Mouse (Mus musculus) heart, embryonic 16.5 days (tissue): ENCODE data around the gene Tmem200b. TPM values are rescaled to one million over a fixed set of nuclear protein-coding genes. Genes with fewer than 3 reads are reported as not detected.

Source experiments
- ATAC-seq: fragments of 200-750 bp; cut with Nextera tagmentation; replicated peaks from 2 replicates; pipeline ENCODE4 v1.8.0; 2017; ENCODE audit warnings: moderate number of reproducible peaks; ENCODE audit not compliant: insufficient read depth, low FRiP score; ENCODE audit errors: extremely low read depth
- H3K27ac ChIP-seq: fragments of 300-500 bp; sonication (generic); 2 replicates; pipeline ENCODE4 v1.5.1; 2014; ENCODE audit warnings: mild to moderate bottlenecking, low read length, control low read depth, moderate library complexity
- H3K27me3 ChIP-seq: fragments of 300-500 bp; sonication (generic); 2 replicates; pipeline ENCODE4 v1.6.1; 2014; ENCODE audit warnings: low read length, mixed read lengths; ENCODE audit not compliant: control insufficient read depth, insufficient read depth
- H3K36me3 ChIP-seq: fragments of 300-500 bp; sonication (generic); 2 replicates; pipeline ENCODE4 v1.6.1; 2014; ENCODE audit not compliant: control insufficient read depth, insufficient read depth
- H3K4me1 ChIP-seq: fragments of 300-500 bp; sonication (generic); 2 replicates; pipeline ENCODE4 v1.6.1; 2014; ENCODE audit warnings: low read length, mixed read lengths; ENCODE audit not compliant: control insufficient read depth, insufficient read depth
- H3K4me2 ChIP-seq: fragments of 300-500 bp; sonication (generic); 2 replicates; pipeline ENCODE4 v1.6.1; 2014; ENCODE audit warnings: low read depth, mild to moderate bottlenecking, control low read depth, low read length
- H3K4me3 ChIP-seq: fragments of 300-500 bp; sonication (generic); 2 replicates; pipeline ENCODE4 v1.5.1; 2014; ENCODE audit warnings: mild to moderate bottlenecking, control low read depth, low read length
- H3K9ac ChIP-seq: fragments of 300-500 bp; sonication (generic); 2 replicates; pipeline ENCODE4 v1.6.1; 2014; ENCODE audit warnings: low read length, control low read depth
- H3K9me3 ChIP-seq: fragments of 300-500 bp; sonication (generic); replicated peaks from 2 replicates; pipeline ENCODE4 v1.6.1; 2016; ENCODE audit warnings: low read length; ENCODE audit not compliant: control insufficient read depth
- WGBS: fragments of 180-500 bp; shearing (Covaris S2); extraction: QIAGEN DNeasy Blood & Tissue Kit; methylation state at CpG from one replicate; pipeline ENCODE4 v1.1.7; 2014; 5-methylcytosine and 5-hydroxymethylcytosine counted together
- polyA plus RNA-seq: library from polyadenylated mRNA; unstranded; fragments of >200 nt; fragmentation: Nextera tagmentation; extraction: Ambion mirVana; gene quantifications from 2 replicates; pipeline ENCODE4 v1.2.1, GENCODE M21; 2015

Tmem200b gene
- polyA plus RNA-seq, 1 experiment from 2014 or later = 0.30 TPM

DNA sequence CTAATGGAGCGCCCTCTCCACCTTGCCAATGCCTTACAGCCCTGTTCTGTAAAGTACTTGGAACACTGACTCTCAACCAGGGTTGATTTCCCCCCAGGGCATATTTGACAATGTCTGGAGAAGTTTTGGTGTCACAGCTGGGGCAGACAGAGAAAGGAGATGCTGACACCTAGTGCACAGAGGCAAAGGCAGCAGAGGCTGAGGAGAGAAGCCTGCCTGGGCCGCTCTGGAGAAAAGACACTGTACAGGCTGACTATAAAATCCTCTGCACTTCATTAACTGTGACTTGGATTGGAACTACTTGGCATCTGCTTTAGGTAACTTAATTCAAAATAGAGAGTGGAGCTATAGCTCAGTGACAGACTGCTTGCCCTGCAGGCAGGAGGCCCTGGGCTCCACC, 47.3 kb downstream of the Tmem200b start:
- Histone ChIP-seq H3K27me3 (no peaks in the 10 kb centered on the region), H3K9ac (no peak overlapping the region), H3K4me2 (no peak overlapping the region), H3K9me3 (no peaks in the 10 kb centered on the region), H3K36me3 (peaks cover 21% of the 10 kb centered on the region), H3K4me3 (no peak overlapping the region), H3K4me1 (peaks cover 4% of the 10 kb centered on the region), H3K27ac (no peak overlapping the region)
- WGBS = 86% methylated on average over 2 of the region's 2 CpGs
- ATAC-seq = no peak

DNA sequence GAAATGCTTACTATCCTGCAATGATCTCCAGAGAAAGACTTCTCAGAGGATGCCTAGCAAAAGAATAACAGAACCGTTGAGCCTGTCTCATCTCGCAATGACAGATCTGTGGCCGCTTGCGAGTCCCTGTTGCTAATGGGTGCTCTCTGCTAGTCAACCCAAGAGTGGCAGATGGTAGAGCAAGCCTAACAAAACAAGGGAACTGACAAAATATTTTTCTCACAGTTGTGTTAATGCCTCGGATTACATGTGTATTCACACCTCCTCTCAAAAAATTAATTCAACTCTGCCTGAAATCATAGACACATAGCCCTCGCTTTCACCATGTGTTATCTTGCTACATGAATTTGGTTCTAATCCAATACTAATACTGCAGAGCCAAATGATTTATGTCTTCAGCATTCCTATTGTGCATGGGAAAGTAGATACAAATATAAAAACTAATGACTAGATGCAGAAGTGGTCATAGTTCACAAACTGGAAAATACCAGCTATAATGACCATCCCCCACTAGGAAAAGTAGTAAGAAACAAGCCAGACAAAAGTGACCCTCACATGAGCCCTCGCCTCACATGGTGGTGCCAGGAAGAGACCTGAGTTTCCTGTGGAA, 48.8 kb downstream of the Tmem200b start:
- ATAC-seq = no peak
- Histone ChIP-seq H3K4me3 (no peak overlapping the region), H3K9me3 (no peaks in the 10 kb centered on the region), H3K9ac (no peak overlapping the region), H3K4me1 (peaks cover 12% of the 10 kb centered on the region), H3K36me3 (peaks cover 24% of the 10 kb centered on the region), H3K4me2 (no peak overlapping the region), H3K27ac (no peak overlapping the region), H3K27me3 (no peaks in the 10 kb centered on the region)
- WGBS = 76% methylated on average over 7 of the region's 7 CpGs

Other genes with a start within 250 kb of the Tmem200b start
- gene Ptpru, start 83.5 kb upstream of the Tmem200b start, polyA plus RNA-seq = 1.5 and 2.4 TPM in 2 replicates
- gene Mecr, start 78.3 kb upstream of the Tmem200b start, polyA plus RNA-seq = 45.6 and 48.4 TPM in 2 replicates
- 74.4 and 76.8 TPM in 2 replicates for gene Srsf4, start 48.2 kb upstream of the Tmem200b start, polyA plus RNA-seq
- 0.05 and 0.10 TPM in 2 replicates for gene Gm10300, start 152.9 kb downstream of the Tmem200b start, polyA plus RNA-seq
- gene Epb41, start 153.6 kb downstream of the Tmem200b start, polyA plus RNA-seq = 67.4 and 68.6 TPM in 2 replicates
- gene Oprd1, start 222.7 kb downstream of the Tmem200b start, polyA plus RNA-seq = 0.58 and 0.96 TPM in 2 replicates